Mouse (Mus musculus): ENCODE results near the gene Tbc1d4. TPM values are rescaled to one million over a fixed set of nuclear protein-coding genes. Genes with fewer than 3 reads are reported as not detected.
"Not testable (repeated sequence)": the region's sequence is repeated elsewhere in the genome, so short reads cannot be mapped to it uniquely, and the experiment has no call there.

Tbc1d4 gene
- total RNA-seq, 2 experiments from 2014 or later = 10.6 to 11.3 TPM

- H3K4me3 ChIP-seq = no peak overlapping the region
- DNase-seq (ENCODE audit: extremely low spot score in 1 of 2, low spot score in 2 of 2) = no peak
- intact Hi-C loops (cut with DNase I) = no loop called here
- TF ChIP-seq CTCF (IDR thresholded peaks at IDR 0.05) = no peak
- H3K27ac ChIP-seq = no peak overlapping the region
These were observed 15.7 kb downstream of the Tbc1d4 start for GRCm38 (mm10) chr14:101593340-101593739.

DNA sequence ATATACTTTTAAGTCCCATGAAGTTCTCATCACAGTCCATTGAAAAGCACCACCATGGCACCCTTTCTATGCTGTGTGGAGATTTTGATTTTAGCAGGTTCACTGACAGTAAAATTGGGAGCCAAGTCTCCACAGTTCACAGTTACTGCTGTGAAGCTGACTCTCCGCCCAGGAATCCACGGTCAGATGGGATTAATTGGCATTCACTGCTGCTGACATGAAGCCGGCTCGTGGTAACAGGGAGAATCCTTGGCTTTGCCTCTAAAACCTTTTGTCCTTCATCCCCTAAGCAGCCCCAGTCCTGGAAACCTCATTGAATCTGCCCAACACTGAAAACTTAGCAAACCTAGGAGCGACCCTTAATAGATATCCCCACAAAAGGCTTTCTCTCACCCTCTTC, 17.9 kb downstream of the Tbc1d4 start:
- no peak for TF ChIP-seq CTCF (IDR thresholded peaks at IDR 0.05)
- intact Hi-C loops (cut with DNase I) = no loop called here

DNA sequence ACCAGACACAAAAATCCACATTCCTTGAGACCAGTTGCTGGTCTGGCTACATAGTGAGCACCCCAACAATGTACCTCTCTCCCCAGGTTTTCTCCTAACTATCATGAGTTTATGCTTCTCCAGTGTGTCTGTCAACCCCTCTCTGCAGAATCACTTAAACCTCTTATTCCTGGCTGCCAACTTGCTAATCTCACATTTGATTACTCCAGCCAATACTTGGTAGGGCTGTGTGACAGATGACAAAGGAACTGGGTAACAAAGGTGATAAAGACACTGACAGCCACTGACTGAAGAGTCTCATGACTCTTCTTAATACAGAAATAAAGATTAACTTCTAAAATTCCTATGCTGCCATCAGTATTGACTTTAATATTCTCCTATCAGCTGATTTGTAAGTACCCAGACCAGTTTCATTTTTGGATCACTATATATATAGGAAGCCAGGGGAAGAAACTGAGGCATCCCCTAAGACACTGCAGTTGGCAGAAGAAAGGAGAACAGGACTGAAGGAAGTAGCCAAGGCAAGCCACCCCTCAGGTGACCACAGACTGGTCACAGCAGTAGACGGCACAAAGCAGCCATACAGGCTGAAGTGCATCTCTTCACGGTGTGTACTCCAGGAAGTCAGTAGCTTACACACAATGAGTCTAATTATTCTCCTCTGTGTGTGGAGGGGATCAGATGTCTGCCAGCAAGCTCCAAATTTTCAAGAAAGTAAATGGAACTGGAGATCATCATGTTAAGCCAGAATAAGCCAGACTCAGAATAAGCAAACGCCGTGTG, 20.6 kb downstream of the Tbc1d4 start:
- intact Hi-C loops (cut with DNase I); DNase-seq (ENCODE audit: extremely low spot score in 1 of 2, low spot score in 2 of 2); H3K27ac ChIP-seq; H3K4me3 ChIP-seq: not testable (repeated sequence)

More for the DNA sequence above, 17.9 kb downstream of the Tbc1d4 start:
- H3K4me3 ChIP-seq = no peak overlapping the region
- no peak overlapping the region for H3K27ac ChIP-seq
- no peak for DNase-seq (ENCODE audit: extremely low spot score in 1 of 2, low spot score in 2 of 2)

GRCm38 (mm10) chr14:101587366-101588040, 21.5 kb downstream of the Tbc1d4 start:
- H3K27ac ChIP-seq; intact Hi-C loops (cut with DNase I); H3K4me3 ChIP-seq; DNase-seq (ENCODE audit: extremely low spot score in 1 of 2, low spot score in 2 of 2): not testable (repeated sequence)

DNA sequence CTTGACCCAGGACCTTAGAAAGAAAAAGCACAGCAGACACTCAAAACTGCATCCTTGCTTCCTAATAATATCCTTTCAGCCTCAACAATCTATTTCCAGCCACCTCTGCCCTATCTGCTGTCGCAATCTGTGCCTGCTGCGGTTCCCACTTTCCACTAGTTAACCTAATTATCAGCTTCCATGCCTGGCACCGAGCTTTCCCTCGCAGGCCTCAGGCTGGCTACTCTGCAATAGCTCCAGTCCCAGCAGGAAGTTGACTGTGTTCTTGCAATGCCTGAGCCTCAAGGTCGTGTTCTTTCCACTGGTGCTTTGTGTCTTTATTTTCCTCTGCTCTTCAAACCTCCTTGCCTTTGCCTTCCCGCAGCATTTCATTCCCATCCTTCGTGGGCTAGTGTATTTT, 22.9 kb downstream of the Tbc1d4 start:
- DNase-seq (ENCODE audit: extremely low spot score in 1 of 2, low spot score in 2 of 2) = no peak
- intact Hi-C loops (cut with DNase I) = no loop called here
- TF ChIP-seq CTCF (IDR thresholded peaks at IDR 0.05) = no peak
- Histone ChIP-seq H3K27ac (no peak overlapping the region), H3K4me3 (no peak overlapping the region)

- no peak for TF ChIP-seq CTCF (IDR thresholded peaks at IDR 0.05)
- Histone ChIP-seq H3K4me3 (no peak overlapping the region), H3K27ac (no peak overlapping the region)
- intact Hi-C loops (cut with DNase I) = no loop called here
- DNase-seq (ENCODE audit: extremely low spot score in 1 of 2, low spot score in 2 of 2) = no peak
These were observed 33.3 kb downstream of the Tbc1d4 start for GRCm38 (mm10) chr14:101575651-101576050.

DNA sequence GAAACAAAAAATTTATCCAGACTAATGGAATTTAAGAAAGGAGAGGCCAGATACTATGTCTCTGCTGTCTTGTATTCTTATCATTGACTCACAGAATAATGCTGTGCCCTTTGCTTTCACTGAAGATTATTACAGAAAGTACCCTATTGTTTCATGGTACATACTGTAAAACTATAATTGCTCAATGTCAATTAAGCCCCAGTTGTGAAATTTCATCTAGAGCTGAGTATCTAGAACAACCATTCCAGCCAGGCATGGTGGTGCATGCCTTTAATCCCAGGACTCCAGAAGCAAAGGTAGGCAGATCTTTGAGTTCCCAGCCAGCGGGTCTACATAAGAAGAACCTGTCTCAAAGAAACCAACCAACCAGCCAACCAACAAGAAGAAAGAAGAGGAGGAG, 34.5 kb downstream of the Tbc1d4 start:
- no peak for DNase-seq (ENCODE audit: extremely low spot score in 1 of 2, low spot score in 2 of 2)
- TF ChIP-seq CTCF (IDR thresholded peaks at IDR 0.05) = no peak
- Histone ChIP-seq H3K4me3 (no peak overlapping the region), H3K27ac (no peak overlapping the region)
- intact Hi-C loops (cut with DNase I) = no loop called here

DNA sequence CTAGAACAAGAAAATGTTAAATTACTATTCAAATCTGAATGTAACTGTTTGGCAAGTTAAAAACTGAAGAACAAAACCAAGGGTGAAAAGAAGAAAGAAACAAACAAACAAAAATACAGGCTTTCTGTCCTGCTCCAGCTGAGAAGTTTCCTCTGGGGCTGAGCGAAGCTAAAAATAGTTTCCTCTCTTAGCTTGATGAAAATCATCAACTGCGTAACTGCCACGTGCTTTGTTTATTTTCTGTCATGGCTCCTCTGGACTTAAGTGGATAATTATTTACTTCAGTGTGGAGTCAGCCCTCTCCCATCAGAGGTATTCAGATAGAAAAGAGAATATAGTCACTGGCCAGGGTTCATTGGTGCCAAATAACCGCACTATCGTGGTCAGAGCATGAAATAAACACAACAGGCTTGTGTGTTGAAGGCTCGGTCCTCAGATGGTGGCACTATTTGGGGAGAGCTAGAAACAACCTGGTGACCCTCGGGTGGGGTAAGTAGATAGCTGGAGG, 35.8 kb downstream of the Tbc1d4 start:
- TF ChIP-seq CTCF (IDR thresholded peaks at IDR 0.05) = no peak
- Histone ChIP-seq H3K4me3 (no peak overlapping the region), H3K27ac (no peak overlapping the region)
- DNase-seq (ENCODE audit: extremely low spot score in 1 of 2, low spot score in 2 of 2) = no peak
- intact Hi-C loops (cut with DNase I) = no loop called here

DNA sequence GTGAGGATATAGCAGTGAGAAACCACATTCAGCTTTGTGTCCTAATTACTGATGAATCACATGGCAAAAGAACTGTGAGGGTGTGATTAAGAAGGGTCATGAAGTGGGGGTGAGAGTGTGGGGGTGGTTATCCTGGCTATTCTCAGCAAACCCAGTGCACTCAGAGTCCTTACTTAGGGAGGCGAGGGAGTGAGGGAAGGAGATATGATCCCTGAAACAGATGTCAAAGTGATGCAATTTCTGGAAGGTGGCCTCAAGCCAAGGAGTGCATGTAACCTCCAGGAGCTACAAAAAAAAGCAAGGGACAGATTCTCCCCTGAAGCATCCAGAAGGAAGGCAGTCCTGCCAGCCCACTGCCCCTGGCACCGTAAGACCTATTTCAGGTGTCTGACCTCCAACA, 40.2 kb downstream of the Tbc1d4 start:
- intact Hi-C loops (cut with DNase I) = no loop called here
- no peak for TF ChIP-seq CTCF (IDR thresholded peaks at IDR 0.05)

DNA sequence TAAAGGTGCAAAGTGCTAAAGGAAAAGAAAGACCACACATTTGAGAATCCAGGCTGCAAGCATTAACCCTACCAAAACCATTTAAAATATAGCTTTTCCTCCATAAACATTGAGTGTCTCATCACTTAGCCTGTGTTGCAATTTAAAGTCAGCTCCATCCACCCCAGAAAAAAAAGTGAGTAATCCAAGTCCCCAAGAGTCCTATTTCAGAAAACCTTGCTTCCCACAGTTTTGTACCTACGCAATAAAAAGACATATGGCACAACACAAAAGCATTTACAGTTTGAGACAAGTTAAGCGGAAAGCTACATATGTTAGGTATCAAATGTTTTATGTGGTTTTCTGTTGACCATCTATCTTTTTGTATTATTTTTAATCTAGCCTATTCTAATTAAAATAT, 42.3 kb downstream of the Tbc1d4 start:
- no peak overlapping the region for H3K27ac ChIP-seq
- H3K4me3 ChIP-seq = no peak overlapping the region
- intact Hi-C loops (cut with DNase I) = no loop called here
- TF ChIP-seq CTCF (IDR thresholded peaks at IDR 0.05) = no peak
- no peak for DNase-seq (ENCODE audit: extremely low spot score in 1 of 2, low spot score in 2 of 2)

More for the DNA sequence above, 40.2 kb downstream of the Tbc1d4 start:
- DNase-seq (ENCODE audit: extremely low spot score in 1 of 2, low spot score in 2 of 2) = no peak
- H3K27ac ChIP-seq = no peak overlapping the region
- no peak overlapping the region for H3K4me3 ChIP-seq

DNA sequence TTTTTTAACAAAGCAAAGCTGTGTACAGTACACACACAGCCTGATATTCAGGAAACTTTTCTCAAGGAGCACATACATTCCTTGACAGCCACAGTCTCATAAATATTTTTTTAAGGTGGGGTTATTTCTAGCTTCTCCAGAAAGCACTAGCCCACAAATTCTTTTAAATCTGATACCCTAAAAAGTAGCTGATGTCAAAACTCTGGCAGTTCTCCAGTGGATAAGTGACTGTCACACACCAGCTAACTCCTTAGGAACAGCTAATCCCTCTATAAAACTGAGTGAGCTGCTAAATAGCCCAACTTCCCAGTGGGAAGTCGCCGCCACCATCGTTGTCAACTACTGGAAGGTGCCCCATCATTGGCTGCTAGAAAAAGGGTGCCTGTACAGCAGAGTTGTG, 43.3 kb downstream of the Tbc1d4 start:
- intact Hi-C loops (cut with DNase I) = no loop called here

GRCm38 (mm10) chr14:101561251-101561701, 47.7 kb downstream of the Tbc1d4 start:
- no peak for DNase-seq (ENCODE audit: extremely low spot score in 1 of 2, low spot score in 2 of 2)
- Histone ChIP-seq H3K27ac (no peak overlapping the region), H3K4me3 (peak overlapping the region; percentile 17)
- TF ChIP-seq CTCF (IDR thresholded peaks at IDR 0.05) = no peak
- intact Hi-C loops (cut with DNase I) = no loop called here

More for the DNA sequence above, 43.3 kb downstream of the Tbc1d4 start:
- no peak for DNase-seq (ENCODE audit: extremely low spot score in 1 of 2, low spot score in 2 of 2)
- no peak for TF ChIP-seq CTCF (IDR thresholded peaks at IDR 0.05)
- Histone ChIP-seq H3K4me3 (no peak overlapping the region), H3K27ac (no peak overlapping the region)
